Mouse (Mus musculus): ENCODE data around the gene Tssc4. TPM values are rescaled to one million over a fixed set of nuclear protein-coding genes. Genes with fewer than 3 reads are reported as not detected.

Tssc4 gene
- total and polyA plus RNA-seq, 3 experiments: 44.1 to 55.1 (median 49.8) TPM

- dilution Hi-C loops (cut with MboI; ENCODE audit: extremely low pct_ligation_motif_present, extremely low pct_unique_long_range_greater_than_20kb, low sequenced_read_pairs) (no loop called here), in situ Hi-C loops (cut with MboI; ENCODE audit: low pct_ligation_motif_present, low pct_unique_long_range_greater_than_20kb, low sequenced_read_pairs) (no loop called here)
- no peaks in the 10 kb centered on the region for H3K79me2 ChIP-seq (replicated peaks; ENCODE audit: control insufficient read depth, extremely low read depth, insufficient read depth, poor library complexity, severe bottlenecking)
- H3K4me3 ChIP-seq (replicated peaks in 1 of 3; ENCODE audit: low read depth in 2 of 3, low read length in 2 of 3, poor library complexity in 1 of 3): no peak overlapping the region
- no peak for DNase-seq (ENCODE audit: extremely low read depth)
- H3K9ac ChIP-seq (ENCODE audit: insufficient read depth, low read depth): no peak overlapping the region
- no peak overlapping the region for H3K27ac ChIP-seq (ENCODE audit: insufficient read depth, low read depth)
- H3K9me3 ChIP-seq (replicated peaks; ENCODE audit: low read length): peaks cover 7% of the 10 kb centered on the region
- no peaks in the 10 kb centered on the region for H3K36me3 ChIP-seq (replicated peaks in 1 of 2; ENCODE audit: control insufficient read depth in 1 of 2, insufficient read depth in 1 of 2, low read length in 1 of 2)
- H3K27me3 ChIP-seq (replicated peaks): peaks cover 94% of the 10 kb centered on the region
- no peaks in the 10 kb centered on the region for H3K4me1 ChIP-seq (ENCODE audit: control insufficient read depth in 1 of 2, insufficient read depth in 2 of 2)
- H3K4me2 ChIP-seq (ENCODE audit: insufficient read depth, low read depth, poor library complexity, severe bottlenecking): no peak overlapping the region
- TF ChIP-seq NRF1 (IDR thresholded peaks at IDR 0.05; ENCODE audit: low read depth, low read length): no peak
Observed at GRCm38 (mm10) chr7:143108996-143109660, 40.1 kb downstream of the Tssc4 start.

DNA sequence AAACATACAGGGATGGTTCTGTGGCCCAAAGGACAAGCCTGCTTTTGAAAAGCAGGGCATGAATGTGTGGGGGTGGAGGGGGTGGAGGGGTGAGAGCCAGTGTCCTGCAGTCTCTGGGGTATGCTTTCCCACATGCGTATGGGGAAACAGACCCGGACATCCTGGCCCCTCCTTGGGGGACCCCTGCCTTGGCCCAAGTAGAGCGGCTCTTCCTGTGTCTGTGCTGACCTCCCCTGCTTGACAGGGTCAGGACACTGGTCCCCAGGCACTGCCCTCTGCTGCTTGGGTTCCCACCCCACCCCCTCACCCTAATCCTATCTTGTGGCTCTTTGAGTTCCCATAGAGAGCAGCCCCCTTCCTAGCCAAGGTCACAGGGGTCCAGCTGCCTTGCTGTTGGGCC lies 40.6 kb downstream of the Tssc4 start:
- dilution Hi-C loops (cut with MboI; ENCODE audit: extremely low pct_ligation_motif_present, extremely low pct_unique_long_range_greater_than_20kb, low sequenced_read_pairs) (no loop called here), in situ Hi-C loops (cut with MboI; ENCODE audit: low pct_ligation_motif_present, low pct_unique_long_range_greater_than_20kb, low sequenced_read_pairs) (no loop called here)
- Histone ChIP-seq H3K27me3 (replicated peaks) (peaks cover 93% of the 10 kb centered on the region), H3K79me2 (replicated peaks; ENCODE audit: control insufficient read depth, extremely low read depth, insufficient read depth, poor library complexity, severe bottlenecking) (no peaks in the 10 kb centered on the region), H3K4me2 (ENCODE audit: insufficient read depth, low read depth, poor library complexity, severe bottlenecking) (no peak overlapping the region), H3K9me3 (replicated peaks; ENCODE audit: low read length) (peaks cover 13% of the 10 kb centered on the region), H3K9ac (ENCODE audit: insufficient read depth, low read depth) (no peak overlapping the region), H3K36me3 (replicated peaks in 1 of 2; ENCODE audit: control insufficient read depth in 1 of 2, insufficient read depth in 1 of 2, low read length in 1 of 2) (no peaks in the 10 kb centered on the region), H3K4me3 (replicated peaks in 1 of 3; ENCODE audit: low read depth in 2 of 3, low read length in 2 of 3, poor library complexity in 1 of 3) (no peak overlapping the region), H3K27ac (ENCODE audit: insufficient read depth, low read depth) (no peak overlapping the region), H3K4me1 (ENCODE audit: control insufficient read depth in 1 of 2, insufficient read depth in 2 of 2) (no peaks in the 10 kb centered on the region)
- no peak for TF ChIP-seq CHD2 (IDR thresholded peaks at IDR 0.05; ENCODE audit: low read length)
- no peak for DNase-seq (ENCODE audit: extremely low read depth)

DNA sequence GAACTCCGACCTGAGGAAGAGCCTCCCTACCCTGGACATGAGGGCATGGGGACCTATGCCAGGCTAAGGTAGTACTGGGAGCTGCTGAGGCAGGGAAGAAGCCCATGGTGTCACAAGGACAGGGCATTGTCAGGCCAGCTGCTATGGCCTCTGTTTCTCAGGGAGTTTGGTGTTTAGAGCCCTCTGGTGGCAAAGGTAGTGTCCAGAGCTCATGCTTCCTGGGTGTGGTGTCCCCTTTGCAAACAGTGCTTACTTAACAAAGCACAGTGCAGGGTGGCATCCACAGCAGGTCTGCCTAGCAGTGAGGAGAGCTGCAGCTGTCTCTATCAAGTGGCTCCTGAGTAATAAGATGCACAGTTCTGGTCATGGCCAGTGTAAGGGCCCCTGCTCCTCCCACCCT lies 41.8 kb downstream of the Tssc4 start:
- Histone ChIP-seq H3K27me3 (replicated peaks) (peaks cover 85% of the 10 kb centered on the region), H3K79me2 (replicated peaks; ENCODE audit: control insufficient read depth, extremely low read depth, insufficient read depth, poor library complexity, severe bottlenecking) (no peaks in the 10 kb centered on the region)

DNA sequence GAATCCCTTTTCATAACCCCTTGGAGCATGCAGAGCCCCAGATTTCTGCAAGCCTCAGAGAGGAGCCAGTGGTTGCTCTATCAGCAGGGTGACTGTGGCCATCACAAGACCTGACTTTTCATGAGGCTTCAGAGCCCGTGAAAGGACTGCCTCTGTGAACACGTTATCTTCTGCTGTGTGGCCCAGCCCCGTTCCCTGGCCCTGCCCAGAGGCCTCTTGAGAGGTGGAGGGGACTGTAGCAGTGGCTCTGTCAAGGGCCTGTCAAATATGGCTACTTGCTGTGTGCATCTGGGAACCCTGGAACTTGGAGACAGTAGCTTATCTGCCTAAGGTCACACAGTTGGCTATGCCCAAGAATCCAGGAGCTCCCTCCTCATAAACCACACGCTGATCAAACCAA lies 42.7 kb downstream of the Tssc4 start:
- no peak overlapping the region for H3K4me2 ChIP-seq (ENCODE audit: insufficient read depth, low read depth, poor library complexity, severe bottlenecking)
- DNase-seq (ENCODE audit: extremely low read depth): no peak
- no peak overlapping the region for H3K27ac ChIP-seq (ENCODE audit: insufficient read depth, low read depth)
- in situ Hi-C loops (cut with MboI; ENCODE audit: low pct_ligation_motif_present, low pct_unique_long_range_greater_than_20kb, low sequenced_read_pairs) (no loop called here), dilution Hi-C loops (cut with MboI; ENCODE audit: extremely low pct_ligation_motif_present, extremely low pct_unique_long_range_greater_than_20kb, low sequenced_read_pairs) (no loop called here)
- no peaks in the 10 kb centered on the region for H3K79me2 ChIP-seq (replicated peaks; ENCODE audit: control insufficient read depth, extremely low read depth, insufficient read depth, poor library complexity, severe bottlenecking)
- peaks cover 83% of the 10 kb centered on the region for H3K27me3 ChIP-seq (replicated peaks)
- TF ChIP-seq RCOR1 (conservative IDR thresholded peaks at IDR 0.05; ENCODE audit: low read depth, low read length) (no peak), CTCF (conservative IDR thresholded peaks at IDR 0.05 in 1 of 2, IDR thresholded peaks at IDR 0.05 in 1 of 2; ENCODE audit: low read depth in 2 of 2, low read length in 2 of 2) (no peak), CHD2 (IDR thresholded peaks at IDR 0.05; ENCODE audit: low read length) (no peak), BHLHE40 (IDR thresholded peaks at IDR 0.05; ENCODE audit: low read depth, low read length) (no peak), MAFK (IDR thresholded peaks at IDR 0.05; ENCODE audit: insufficient replicate concordance, low read length) (no peak), TBP (conservative IDR thresholded peaks at IDR 0.05; ENCODE audit: low read depth, low read length) (no peak), MAZ (IDR thresholded peaks at IDR 0.05; ENCODE audit: low read depth, low read length) (no peak), ELF1 (IDR thresholded peaks at IDR 0.05; ENCODE audit: low read depth, low read length) (no peak), MEF2A (IDR thresholded peaks at IDR 0.05; ENCODE audit: borderline replicate concordance, low read depth, low read length) (no peak), NELFE (IDR thresholded peaks at IDR 0.05; ENCODE audit: low read depth, low read length) (no peak), ZC3H11A (IDR thresholded peaks at IDR 0.05; ENCODE audit: low read depth, low read length) (no peak), JUND (conservative IDR thresholded peaks at IDR 0.05; ENCODE audit: low read depth, low read length) (no peak), PAX5 (IDR thresholded peaks at IDR 0.05; ENCODE audit: low read length) (no peak), MAX (IDR thresholded peaks at IDR 0.05; ENCODE audit: low read length) (no peak), IRF4 (IDR thresholded peaks at IDR 0.05; ENCODE audit: low read depth, low read length) (no peak)
- no peak overlapping the region for H3K4me3 ChIP-seq (replicated peaks in 1 of 3; ENCODE audit: low read depth in 2 of 3, low read length in 2 of 3, poor library complexity in 1 of 3)
- no peaks in the 10 kb centered on the region for H3K4me1 ChIP-seq (ENCODE audit: control insufficient read depth in 1 of 2, insufficient read depth in 2 of 2)
- no peaks in the 10 kb centered on the region for H3K36me3 ChIP-seq (replicated peaks in 1 of 2; ENCODE audit: control insufficient read depth in 1 of 2, insufficient read depth in 1 of 2, low read length in 1 of 2)
- H3K9ac ChIP-seq (ENCODE audit: insufficient read depth, low read depth): no peak overlapping the region
- peaks cover 19% of the 10 kb centered on the region for H3K9me3 ChIP-seq (replicated peaks; ENCODE audit: low read length)

More for the DNA sequence above, 41.8 kb downstream of the Tssc4 start:
- Histone ChIP-seq H3K36me3 (replicated peaks in 1 of 2; ENCODE audit: control insufficient read depth in 1 of 2, insufficient read depth in 1 of 2, low read length in 1 of 2) (no peaks in the 10 kb centered on the region), H3K27ac (ENCODE audit: insufficient read depth, low read depth) (no peak overlapping the region), H3K9me3 (replicated peaks; ENCODE audit: low read length) (peaks cover 19% of the 10 kb centered on the region), H3K4me1 (ENCODE audit: control insufficient read depth in 1 of 2, insufficient read depth in 2 of 2) (no peaks in the 10 kb centered on the region), H3K4me3 (replicated peaks in 1 of 3; ENCODE audit: low read depth in 2 of 3, low read length in 2 of 3, poor library complexity in 1 of 3) (no peak overlapping the region), H3K9ac (ENCODE audit: insufficient read depth, low read depth) (no peak overlapping the region), H3K4me2 (ENCODE audit: insufficient read depth, low read depth, poor library complexity, severe bottlenecking) (no peak overlapping the region)
- in situ Hi-C loops (cut with MboI; ENCODE audit: low pct_ligation_motif_present, low pct_unique_long_range_greater_than_20kb, low sequenced_read_pairs): no loop called here
- DNase-seq (ENCODE audit: extremely low read depth): no peak
- dilution Hi-C loops (cut with MboI; ENCODE audit: extremely low pct_ligation_motif_present, extremely low pct_unique_long_range_greater_than_20kb, low sequenced_read_pairs): no loop called here
- TF ChIP-seq MAZ (IDR thresholded peaks at IDR 0.05; ENCODE audit: low read depth, low read length) (no peak), CTCF (conservative IDR thresholded peaks at IDR 0.05 in 1 of 2, IDR thresholded peaks at IDR 0.05 in 1 of 2; ENCODE audit: low read depth in 2 of 2, low read length in 2 of 2) (peak in 1 of 2 experiments; percentile 38; a peak in 1 of 4 replicates), SMC3 (IDR thresholded peaks at IDR 0.05; ENCODE audit: low read depth, low read length) (peak; percentile 31; the same call in 1 of the 2 replicates)
